Mouse (Mus musculus) embryo, embryonic 9.5 days (tissue): ENCODE measurements around the gene Ptafr.
"Not testable (repeated sequence)": the region's sequence is repeated elsewhere in the genome, so short reads cannot be mapped to it uniquely, and the experiment has no call there.

Experiments used
- DNase-seq: peaks from one replicate; pipeline ENCODE4 v3.0.0-alpha.2; 2017; ENCODE audit errors: extremely low spot score

Ptafr gene

GRCm38 (mm10) chr4:132555550-132555949 is 8.3 kb upstream of the Ptafr start:
- DNase-seq: not testable (repeated sequence)

GRCm38 (mm10) chr4:132563261-132563660 is 606 bp upstream of the Ptafr start:
- DNase-seq: no peak

DNA sequence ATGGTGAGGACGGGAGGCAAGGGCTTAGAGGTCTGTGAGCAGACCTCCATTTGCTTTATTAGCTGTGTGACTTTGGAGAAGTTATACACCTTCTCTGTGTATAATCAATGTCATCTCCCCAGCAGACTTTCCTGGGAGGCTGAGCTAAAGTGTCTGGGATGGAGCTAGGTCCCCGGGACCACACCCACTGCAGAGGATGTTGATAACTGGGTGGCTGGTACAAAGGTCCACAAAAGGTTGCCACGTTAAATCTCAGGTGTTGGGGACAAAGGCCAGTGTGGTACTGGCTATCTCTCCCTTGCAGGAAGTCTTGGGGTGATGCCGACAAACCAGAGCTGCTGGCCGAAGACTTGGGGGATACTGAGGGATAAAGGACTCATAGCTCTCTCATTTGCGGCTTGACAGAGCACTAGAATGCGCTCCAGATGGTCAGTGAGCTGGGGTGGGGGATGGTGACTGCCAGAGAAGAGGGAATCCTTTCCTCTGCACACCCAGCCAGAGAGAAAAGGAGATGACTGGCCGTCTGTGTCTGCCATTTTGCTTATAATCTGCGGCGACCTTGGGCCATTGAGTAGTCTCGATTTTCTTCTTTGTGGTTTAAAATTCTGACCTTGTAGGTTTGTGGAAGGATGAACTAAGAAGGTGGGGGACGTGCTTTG is 1.4 kb downstream of the Ptafr start:
- DNase-seq: no peak

DNA sequence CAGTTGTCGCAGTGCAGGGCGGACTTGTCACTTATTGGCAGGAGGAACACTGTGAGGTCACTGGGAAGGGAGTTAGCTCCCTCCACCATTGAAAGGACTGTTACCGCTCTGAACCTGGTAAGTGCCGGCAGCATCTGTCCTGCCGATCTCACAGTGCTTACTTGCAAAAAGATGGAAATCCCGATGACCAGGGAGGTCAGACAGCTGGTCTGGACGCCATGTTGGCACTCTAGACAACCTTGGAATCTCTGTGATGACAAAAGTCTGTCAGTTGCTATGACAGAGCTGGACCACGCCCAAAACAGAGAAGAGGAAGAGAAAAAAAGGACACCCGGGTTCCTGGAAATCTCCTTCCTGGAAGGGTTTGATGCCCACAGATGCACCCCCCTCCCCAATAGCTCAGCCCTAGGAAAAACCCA is 3.5 kb downstream of the Ptafr start:
- DNase-seq: no peak

GRCm38 (mm10) chr4:132569115-132569514 is 5.2 kb downstream of the Ptafr start:
- no peak for DNase-seq

- no peak for DNase-seq
Measured at GRCm38 (mm10) chr4:132571190-132571589, 7.3 kb downstream of the Ptafr start.

DNA sequence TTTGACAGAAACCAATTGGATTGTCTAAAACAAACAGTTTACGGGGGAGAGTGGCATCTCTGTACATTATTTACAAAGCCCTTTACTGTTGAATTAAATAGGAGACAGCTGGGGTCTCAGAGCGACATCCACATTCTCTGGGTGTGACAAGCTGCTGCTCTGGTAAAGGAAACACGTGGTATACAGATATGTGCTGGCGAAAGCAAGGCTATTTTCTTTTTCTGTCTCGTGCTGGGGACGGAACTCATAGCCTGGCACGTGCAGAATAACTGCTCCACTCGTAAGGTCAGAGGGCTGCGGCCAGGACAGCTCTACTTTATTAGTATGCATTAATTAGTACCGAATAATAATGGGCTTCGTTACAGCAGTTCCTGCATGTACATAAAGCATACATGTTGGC is 9.5 kb downstream of the Ptafr start:
- no peak for DNase-seq

GRCm38 (mm10) chr4:132574809-132575347 is 11.0 kb downstream of the Ptafr start:
- DNase-seq: no peak

DNA sequence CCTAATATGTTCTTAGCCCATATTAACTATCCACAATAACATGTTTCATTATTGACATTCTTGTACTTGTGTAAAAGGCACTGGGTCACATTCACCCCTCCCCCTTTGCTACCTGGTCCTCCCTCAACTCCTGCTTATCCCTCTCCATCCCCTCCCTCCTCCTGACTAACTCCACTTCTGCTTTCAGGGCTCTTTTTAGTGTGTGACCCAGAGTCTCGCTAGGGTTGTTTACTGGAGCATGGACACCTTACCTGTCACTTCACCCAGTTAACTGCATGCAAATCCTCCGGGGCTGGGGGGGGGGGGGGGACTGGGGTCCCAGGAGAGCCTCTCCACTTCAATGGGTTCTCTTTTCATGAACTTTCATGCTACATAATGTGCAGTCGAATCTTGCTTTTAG is 19.9 kb downstream of the Ptafr start:
- no peak for DNase-seq

DNA sequence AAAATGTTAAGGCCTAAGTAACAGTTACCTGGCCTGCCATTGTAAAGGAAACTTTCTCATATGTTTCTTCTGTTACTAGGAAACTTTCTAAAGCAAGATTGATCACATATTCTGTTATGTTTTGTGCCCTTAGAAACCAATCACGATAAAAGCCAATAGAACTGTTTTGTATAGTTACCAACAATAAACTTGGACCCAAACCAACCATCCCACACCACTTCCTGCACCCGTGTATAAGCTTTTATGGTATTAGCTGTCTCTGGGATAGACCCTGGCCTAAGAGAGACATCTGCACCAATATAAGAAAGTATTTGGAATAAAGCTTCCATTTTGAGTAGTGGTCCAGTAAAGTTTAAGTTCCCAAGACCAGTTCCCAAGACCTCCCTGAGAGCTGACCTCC is 21.1 kb downstream of the Ptafr start:
- no peak for DNase-seq

DNA sequence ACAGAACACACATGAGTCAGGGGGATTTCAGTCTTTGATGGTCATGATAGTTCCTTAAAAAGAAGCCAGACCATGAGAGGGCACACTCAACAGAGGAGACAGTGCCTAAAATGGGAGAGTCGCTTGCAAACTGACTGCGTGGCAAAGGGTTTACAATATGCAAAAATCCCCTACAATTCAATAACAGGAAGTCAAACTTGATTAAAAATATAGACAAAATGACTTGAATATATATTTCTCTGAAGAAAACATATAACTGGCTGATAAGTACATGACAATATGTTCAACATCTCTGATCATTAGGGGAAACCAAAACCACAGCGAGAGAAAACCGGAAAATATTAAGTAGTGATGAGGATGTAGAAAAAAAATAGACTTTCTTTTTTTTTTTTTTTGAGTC is 22.4 kb downstream of the Ptafr start:
- no peak for DNase-seq

- no peak for DNase-seq
Measured at GRCm38 (mm10) chr4:132588512-132588911, 24.6 kb downstream of the Ptafr start.

DNA sequence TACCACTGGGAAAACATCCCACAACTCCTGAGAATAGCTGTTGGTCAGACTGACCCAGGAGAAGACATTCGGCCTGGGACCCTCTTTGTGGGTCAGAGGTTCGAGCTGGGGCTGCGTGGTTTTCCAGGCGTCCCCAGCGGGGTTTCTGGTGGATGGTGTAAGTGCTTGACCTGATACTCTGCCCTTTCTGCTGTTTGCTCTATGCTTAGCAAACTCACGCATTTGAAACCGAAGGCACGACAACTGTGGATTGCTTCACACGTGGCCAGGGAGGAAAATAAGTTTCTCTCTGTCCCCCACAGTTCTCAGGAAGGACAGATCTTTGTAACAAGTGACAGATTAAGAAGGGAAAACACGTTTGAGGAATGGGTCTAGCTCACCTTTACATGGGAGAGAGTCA is 26.8 kb downstream of the Ptafr start:
- DNase-seq: no peak

DNA sequence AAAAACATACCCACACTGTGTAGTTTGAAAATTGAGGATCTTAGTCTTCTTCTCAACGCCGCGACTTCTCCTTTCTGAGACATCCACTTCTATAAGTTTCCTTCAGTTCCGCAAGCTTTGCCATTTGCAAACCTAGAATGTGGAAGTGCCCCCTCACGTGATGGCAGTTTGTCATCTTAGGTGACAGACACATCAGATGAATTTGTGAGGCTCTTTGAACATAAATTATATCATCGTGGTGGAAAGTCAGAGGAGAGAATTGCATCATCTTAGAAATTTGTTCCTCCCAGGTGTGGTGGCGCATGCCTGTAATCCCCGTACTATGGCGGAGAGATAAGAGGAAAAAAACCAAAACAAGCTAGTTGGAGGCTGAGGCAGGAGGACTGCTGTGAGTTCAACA is 29.1 kb downstream of the Ptafr start:
- DNase-seq: no peak

- peak; percentile 60 for DNase-seq
Measured at GRCm38 (mm10) chr4:132594191-132594590, 30.3 kb downstream of the Ptafr start.

DNA sequence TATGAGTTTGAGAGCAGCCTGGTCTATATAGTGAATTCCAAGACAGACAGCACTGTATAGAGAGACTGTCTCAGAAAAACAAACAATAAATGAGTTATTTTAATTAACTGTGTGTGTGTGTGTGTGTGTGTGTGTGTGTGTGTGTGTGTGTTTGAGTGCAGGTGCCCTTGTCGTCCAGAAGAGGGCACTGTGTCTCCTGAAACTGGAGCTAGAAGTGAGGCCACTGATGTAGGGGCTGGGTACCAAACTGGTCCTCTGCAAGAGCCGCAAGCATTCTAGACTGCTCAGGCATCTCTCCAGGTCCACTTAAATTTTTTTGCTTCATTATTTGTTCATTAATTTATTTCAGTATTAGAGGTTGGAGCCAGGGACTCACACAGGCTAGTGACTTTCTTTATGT is 35.0 kb downstream of the Ptafr start:
- DNase-seq: no peak

DNA sequence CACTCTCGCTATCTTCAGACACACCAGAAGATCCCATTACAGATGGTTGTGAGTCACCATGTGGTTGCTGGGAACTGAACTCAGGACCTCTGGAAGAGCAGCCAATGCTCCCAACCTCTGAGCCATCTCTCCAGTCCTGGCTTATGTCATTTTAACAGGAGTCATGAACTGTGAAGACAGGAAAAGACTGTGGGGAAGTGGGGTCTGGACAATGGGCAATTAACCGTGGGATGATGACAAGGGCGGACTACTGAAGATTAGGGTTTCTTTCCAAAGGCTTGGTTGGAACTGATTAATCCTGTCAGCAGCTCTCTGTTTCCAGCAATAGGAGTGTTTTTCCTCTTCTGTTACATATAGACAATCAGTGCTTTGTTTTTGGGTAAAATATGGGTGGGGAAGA is 35.9 kb downstream of the Ptafr start:
- no peak for DNase-seq

DNA sequence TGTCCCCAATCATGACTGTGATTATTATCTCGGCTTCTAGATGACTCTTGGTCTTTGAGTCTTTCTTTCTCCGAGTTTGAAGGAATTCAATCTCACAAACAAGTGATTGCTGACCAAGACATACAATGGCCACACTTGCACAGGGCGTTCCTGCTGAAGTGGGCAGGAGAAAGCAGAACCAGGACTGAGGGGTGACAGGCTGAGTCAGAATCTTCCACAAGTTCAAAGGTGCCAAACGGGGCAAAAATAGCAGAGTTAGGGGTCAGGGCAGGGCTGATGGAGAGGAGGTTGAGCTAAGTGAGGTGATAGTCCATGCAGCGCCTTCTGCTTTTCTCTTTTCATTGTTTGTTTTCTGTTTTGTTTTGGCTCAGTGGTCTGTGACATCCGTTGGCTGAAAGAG is 36.6 kb downstream of the Ptafr start:
- DNase-seq: no peak

- not testable (repeated sequence) for DNase-seq
Measured at GRCm38 (mm10) chr4:132601242-132601641, 37.4 kb downstream of the Ptafr start.

- no peak for DNase-seq
Measured at GRCm38 (mm10) chr4:132603468-132603867, 39.6 kb downstream of the Ptafr start.

GRCm38 (mm10) chr4:132605816-132606215 is 41.9 kb downstream of the Ptafr start:
- DNase-seq: no peak

DNA sequence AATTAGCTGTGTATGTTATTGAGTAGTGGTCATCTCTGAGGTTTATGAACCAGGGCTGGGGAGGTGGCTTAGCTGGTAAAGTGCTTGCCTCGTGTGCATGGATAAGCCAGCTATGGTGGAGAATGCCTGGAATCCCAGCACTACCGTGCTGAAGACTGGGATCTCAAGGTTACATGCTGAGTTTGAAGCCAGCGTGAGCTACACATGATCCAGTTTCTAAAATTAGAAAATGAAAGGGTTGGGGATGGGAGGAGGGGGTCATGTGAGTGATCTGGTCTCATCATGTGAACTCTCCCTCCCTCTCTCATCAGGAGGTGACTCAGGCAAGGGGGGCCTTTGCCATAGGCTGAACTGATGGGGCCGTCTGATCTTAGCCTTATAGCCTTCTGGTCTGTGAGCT is 44.3 kb downstream of the Ptafr start:
- no peak for DNase-seq

GRCm38 (mm10) chr4:132610301-132610984 is 46.6 kb downstream of the Ptafr start:
- DNase-seq: no peak
